Mouse (Mus musculus) gastrocnemius, adult 8-10 months (tissue): ENCODE results near the gene Swsap1. TPM values are rescaled to one million over a fixed set of nuclear protein-coding genes. Genes with fewer than 3 reads are reported as not detected.
A peak's percentile ranks its signal among the peaks of the same experiment; 100 is the strongest.

Experiments
- DNase-seq, 2 experiments: peaks; one replicate each; pipeline ENCODE4 v3.0.0; 2022; ENCODE audit warnings: low spot score in 2 of 2
- total RNA-seq, 4 experiments: library from RNA; stranded (reverse); gene quantifications; 2 replicates each; pipeline ENCODE4 v1.2.4; 2022

Gene Swsap1
- total RNA-seq, 4 experiments from 2014 or later = 2.4 to 3.0 (median 2.7) TPM

DNA sequence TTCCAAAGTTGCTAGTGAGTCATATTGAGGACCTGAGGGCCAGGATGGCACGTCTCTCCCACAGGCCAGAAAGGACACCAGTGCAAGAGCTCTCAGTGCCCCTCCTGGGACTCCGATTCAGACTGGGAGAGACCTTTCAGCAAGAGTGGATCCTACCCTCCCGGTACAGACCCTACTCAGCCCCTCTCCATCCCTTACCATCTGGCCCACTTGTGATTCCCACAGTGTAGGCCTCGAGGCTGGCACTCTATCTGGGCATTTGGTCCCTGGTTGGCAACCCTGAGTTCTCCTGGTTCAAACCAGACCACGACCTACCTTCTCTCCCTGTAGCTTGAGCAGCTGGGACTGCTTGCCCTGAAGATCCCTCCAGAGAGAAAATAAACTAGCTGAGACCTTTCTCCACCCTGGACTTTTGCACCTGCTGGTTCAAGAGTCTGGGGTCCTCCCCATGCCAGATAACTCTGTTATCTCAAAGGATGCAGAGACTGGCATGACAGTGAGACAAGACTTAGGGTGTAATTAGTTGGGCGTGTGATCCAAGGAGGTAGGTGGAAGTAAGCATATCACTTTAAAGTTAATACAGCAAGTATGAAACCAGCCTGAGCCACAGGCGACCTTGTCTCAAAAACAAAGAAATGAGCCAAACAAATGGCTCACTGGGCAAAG, 20.0 kb upstream of the Swsap1 start:
- no peak for DNase-seq

GRCm38 (mm10) chr9:21936692-21937570, 18.6 kb upstream of the Swsap1 start, which contains the start of gene Plppr2:
Plppr2 (plus strand) TSS chr9:21937033.
- DNase-seq = peak; percentile 87 to 89

DNA sequence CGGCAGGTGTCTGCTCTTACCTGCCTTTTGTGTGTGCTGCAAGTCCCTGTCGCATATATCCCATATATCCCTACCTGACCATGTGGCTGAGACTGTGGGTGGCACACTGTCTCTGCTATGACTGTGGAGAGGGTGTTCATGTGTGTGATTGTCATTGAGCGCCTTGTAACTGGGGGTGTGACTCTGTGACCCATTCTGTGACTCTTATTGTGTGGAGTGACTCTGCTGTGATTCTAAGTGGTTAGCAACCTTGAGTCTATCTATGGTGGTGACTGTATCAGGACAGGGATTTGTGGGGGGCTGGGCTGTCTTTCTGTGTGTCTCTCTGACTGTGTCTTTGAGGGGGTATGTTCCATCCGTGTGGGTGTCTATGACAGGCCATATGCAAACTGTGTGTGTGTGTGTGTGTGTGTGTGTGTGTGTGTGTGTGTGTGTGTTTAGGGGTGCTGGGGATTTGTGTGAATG, 17.8 kb upstream of the Swsap1 start:
- DNase-seq = no peak

- DNase-seq = no peak
Measured at GRCm38 (mm10) chr9:21938234-21938855, 17.2 kb upstream of the Swsap1 start.

GRCm38 (mm10) chr9:21943046-21943445, 12.5 kb upstream of the Swsap1 start:
- no peak for DNase-seq

GRCm38 (mm10) chr9:21943638-21944037, 11.9 kb upstream of the Swsap1 start:
- DNase-seq = no peak

DNA sequence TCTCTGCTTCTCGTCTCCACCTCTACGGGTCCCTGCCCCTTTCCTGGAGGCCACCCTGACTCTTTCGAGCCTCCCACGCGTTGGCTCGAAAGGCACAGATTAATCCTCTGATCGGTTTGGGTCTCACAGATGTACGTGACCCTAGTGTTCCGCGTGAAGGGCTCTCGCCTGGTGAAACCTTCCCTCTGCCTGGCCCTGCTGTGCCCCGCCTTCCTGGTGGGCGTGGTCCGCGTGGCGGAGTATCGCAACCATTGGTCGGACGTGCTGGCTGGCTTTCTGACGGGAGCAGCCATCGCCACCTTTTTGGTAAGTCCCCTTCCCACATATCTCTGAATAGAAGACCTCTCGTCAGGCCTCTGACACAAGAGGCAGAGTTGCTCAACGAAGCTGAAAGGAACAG, 11.3 kb upstream of the Swsap1 start:
- no peak for DNase-seq

GRCm38 (mm10) chr9:21947540-21948130, 7.9 kb upstream of the Swsap1 start:
- no peak for DNase-seq

GRCm38 (mm10) chr9:21948146-21948545, 7.4 kb upstream of the Swsap1 start:
- no peak for DNase-seq

GRCm38 (mm10) chr9:21948790-21949189, 6.8 kb upstream of the Swsap1 start:
- DNase-seq = no peak

DNA sequence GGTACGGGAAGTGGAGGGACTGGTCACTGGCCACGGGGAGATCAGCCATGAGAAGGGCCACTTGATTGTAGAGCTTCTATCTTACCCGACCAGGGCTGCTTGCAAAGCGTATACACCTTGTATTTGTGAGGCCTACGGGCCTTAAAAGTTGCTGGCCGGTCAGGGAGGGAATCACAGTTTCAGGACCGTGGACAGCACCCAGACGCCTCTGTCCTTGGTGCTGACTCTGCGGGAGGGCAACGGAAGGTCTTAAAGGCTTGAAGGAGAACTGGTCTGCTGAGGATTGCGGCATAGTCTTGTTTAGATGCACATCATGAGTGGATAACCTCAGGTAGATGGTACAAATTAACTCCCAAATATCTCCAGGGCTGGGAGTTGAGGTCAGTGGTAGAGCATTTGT, 5.2 kb upstream of the Swsap1 start:
- no peak for DNase-seq

DNA sequence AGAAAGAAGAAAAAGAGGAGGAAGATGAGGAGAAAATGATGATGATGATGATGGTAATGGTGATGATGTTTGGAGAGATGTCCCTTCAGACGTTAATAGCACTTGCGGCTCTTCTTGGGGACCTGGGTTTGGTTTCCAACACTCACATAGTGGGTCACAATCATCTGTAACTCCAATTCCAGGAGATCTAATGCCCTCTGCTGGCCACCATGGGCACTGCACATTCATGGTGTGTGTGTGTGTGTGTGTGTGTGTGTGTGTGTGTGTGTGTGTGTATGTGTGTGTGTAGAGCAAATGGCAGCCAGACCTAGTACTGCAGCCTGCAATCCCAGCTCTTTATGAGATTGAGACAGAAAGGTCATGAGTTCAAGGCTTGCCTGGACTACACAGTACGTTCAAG, 3.6 kb upstream of the Swsap1 start:
- no peak for DNase-seq

GRCm38 (mm10) chr9:21953600-21953999, 2.0 kb upstream of the Swsap1 start:
- no peak for DNase-seq

GRCm38 (mm10) chr9:21954635-21955034, 920 bp upstream of the Swsap1 start:
- no peak for DNase-seq

DNA sequence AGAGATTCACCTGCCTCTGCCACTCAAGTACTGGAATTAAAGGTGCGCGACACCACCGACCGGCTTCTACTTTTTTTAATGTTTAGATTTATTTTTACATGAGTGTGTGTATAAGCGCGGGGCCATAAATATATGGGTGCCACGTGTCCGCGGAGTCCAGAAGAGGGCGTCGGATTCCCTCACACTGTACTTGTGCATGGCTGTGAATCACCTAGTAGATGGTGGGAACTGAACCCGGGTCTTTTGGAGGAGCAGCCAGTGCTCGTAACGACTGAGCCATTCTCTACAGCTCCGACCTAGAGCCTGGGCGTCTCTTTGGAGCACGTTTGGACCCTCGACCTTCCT, 358 bp upstream of the Swsap1 start:
- no peak for DNase-seq

DNA sequence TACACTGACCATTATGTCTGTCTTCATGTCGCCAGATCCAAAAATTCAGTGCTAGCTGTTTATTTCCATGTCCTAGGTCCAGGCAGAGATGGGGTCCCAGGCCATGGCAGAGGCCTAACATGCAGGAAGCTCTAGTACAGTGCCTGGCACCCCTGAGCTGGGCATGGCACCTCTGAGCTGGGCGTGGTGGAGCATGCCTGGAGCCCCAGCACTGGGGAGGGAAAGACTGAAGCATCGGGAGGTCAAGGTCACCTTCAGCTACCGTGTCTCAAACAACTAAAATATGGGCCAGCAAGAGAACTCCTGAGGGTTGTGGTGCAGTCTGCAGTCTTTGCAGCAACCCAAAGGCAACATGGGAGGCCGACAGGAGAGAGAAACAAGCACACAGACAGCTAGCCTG, 2.8 kb downstream of the Swsap1 start:
- DNase-seq = no peak

- no peak for DNase-seq
Measured at GRCm38 (mm10) chr9:21959244-21959643, 3.7 kb downstream of the Swsap1 start.

DNA sequence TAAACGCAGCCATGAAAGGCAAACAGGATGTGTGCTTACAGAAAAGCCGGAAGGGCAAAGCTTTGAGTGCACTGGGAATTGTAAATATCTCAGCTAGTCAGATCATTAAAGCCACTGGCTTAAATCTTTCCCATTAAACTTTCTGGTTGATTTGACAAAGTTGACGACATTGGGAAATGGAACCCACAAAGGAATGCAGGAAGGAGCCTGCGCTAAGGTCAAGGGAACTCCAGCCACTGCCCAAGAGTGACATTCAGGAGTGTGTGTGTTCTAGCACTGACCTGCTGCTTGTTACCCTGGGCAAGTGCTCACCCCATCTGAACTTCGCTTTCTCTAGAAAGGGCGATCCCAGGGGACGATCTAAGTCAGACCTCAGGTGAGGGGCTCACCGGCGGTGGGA, 4.6 kb downstream of the Swsap1 start:
- DNase-seq = no peak

DNA sequence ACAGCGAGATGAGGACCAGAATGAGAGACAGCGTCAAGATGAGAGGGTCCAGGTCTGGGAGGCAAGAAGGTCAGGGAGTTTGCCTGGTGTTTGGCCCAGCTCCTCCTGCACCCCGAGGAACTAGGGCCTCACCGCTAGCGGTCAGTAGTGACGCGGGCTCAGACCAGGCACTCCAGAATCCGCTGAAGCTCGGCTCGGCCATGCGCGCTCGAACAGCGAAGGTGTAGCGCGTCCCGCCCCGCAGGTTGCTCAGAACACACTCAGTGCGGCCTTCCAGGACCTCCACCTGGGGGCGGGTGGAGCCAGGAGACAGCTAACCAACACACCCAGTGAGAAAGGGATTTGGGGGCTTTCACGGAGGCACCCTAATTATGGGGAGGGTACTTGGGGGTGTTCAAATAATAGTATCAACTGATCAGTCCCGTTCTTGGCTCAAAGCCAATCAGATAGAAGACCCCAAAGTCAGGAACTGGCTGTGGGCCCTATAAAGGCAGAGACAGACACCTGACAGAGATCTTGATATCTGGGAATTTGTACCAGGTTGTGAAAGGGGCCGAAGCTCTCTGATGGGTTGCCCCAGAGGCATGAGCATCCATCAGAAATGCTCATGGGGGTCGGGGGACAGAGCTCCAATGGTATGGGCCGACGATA, 5.1 kb downstream of the Swsap1 start:
- DNase-seq = no peak

GRCm38 (mm10) chr9:21961366-21961980, 5.9 kb downstream of the Swsap1 start:
- no peak for DNase-seq

DNA sequence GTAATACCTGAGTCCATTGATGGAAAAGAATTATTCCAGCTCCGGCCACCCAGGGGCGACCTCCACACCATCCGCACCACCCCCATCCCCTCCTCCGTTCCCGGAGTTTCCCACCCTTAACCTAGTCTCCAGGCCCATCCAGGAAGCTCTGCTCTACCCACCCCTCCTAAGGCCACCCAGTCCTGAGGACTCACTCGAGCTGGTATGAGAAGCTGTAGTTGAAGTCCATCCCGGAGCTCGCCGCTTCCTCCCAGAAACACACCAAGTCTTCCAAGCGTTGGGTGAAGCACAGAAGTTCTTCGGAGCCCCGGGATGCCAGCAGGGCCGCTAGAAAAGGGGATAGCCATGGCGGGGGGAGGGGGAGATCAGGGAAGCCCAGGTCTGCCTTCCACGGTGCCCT, 6.5 kb downstream of the Swsap1 start:
- no peak for DNase-seq
